Mouse (Mus musculus) mouse embryonic stem cell (cell line): ENCODE measurements around the gene Ear10.
"Not testable (repeated sequence)": the region's sequence is repeated elsewhere in the genome, so short reads cannot be mapped to it uniquely, and the experiment has no call there.

Experiments used
- in situ Hi-C, 2 experiments: fragments of 300-500 bp; cut with MboI; formaldehyde crosslinking; loops; 1 replicate in 1 of 2; 3 replicates in 1 of 2; pipeline ENCODE4 v1.14.3; 2019 to 2020; ENCODE audit warnings: low sequenced_read_pairs in 2 of 2, low pct_unique_long_range_greater_than_20kb in 1 of 2, mixed read lengths in 1 of 2; ENCODE audit not compliant: unreplicated experiment in 1 of 2

Ear10 gene

DNA sequence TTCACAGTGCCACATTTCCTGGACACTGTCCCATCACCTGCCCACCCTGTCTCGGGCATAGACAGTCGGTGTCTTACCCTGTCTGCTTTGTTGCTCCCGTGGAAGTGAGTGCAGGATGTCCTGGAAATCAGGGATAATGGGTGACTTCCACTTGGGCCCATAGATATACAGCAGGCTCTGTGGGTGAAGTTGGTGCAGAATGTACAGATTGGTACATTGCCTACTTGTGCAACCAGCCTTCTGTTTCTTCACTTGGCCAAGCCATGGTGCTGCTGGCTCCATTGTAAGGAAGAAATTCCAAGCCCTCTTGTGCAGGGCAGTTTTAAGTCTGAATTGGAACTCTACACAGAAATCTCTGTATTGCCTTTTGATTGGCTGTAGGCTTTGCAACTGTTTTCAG is at the start of gene Ear10:
Gene Ear10, minus strand, starts transcription at position 101 of the 400 bp plus-strand sequence.
- in situ Hi-C loops, result not testable (repeated sequence)

DNA sequence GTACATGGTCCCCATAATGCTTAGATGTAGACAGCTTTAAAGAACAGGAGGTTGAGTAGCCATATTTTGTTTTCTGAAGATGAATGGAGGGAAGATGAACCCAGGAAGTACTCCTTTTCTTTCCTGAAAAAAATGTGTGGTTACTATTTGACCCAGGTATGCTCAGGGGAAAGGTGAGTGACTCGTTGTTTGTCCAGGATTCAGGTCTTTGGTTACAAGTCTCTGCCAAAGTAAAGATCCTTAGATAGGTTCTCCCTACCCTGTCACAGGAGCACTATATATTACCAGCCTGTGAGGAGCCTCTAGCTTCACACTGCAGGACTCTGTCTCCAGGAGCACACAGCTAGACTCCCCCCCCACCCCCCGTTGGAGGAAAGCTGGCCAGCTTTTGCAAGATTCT is 33.4 kb upstream of the Ear10 start, which contains the start of gene Ang5:
Gene Ang5, plus strand, starts transcription at position 301 of the 400 bp plus-strand sequence.
- in situ Hi-C loops, result not testable (repeated sequence)

DNA sequence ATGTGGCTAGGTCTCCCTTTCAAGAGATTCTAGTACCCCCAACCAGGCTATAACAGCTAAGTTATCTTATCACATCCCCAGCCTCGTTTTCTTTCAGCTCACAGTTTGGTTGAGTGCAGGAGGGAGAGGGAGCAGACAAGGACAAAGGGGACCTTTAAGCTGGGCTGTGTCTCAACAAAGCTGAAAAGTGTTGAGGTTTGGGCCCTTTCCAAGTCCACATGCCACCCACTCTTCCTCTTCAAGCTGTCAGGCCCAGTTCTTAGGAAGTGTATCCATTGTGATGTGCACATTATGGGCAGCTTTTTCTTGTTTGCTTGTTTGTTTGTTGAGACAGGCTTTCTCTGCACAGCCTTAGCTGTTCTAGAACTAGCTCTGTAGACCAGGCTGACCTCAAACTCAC is 31.7 kb upstream of the Ear10 start:
- in situ Hi-C loops, result not testable (repeated sequence)

DNA sequence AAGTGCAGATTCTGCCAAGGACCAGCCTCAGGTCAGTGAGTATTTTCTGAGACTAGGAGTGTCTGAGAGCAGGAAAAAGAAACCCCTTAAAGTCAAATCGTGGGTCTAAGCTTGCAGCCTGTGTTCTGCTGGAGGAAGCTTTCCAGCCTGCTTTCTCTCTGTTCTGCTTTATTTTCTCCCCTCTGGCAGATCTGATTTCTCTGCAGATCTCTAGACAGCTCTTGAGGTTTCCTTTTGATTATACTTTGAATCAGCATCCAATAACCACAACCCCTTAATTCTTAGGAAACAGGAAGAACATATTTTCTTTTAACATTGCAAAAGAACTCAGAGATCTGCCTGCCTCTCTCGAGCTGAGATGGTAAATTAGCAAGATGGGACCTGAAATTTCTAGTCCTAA is 30.0 kb upstream of the Ear10 start:
- in situ Hi-C loops, result not testable (repeated sequence)

DNA sequence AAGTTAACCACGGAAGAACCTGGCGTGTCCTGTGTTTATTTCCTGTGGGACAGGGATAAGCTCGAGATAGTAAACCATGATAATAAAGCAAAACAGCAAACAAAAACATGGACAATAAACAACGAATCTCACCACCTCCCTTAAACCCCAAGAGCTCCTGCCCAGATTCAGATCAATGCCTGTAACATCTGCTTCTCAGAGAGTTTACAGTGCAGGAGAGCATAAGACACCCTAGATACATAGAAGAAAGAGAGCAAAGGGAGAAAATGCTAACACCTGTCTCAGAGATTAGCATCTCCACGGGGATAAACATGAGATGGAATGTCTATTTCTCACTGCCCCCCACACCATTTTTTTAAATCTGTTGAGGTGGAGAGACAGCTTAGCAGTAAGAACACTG is 10.0 kb upstream of the Ear10 start:
- in situ Hi-C loops, result not testable (repeated sequence)

DNA sequence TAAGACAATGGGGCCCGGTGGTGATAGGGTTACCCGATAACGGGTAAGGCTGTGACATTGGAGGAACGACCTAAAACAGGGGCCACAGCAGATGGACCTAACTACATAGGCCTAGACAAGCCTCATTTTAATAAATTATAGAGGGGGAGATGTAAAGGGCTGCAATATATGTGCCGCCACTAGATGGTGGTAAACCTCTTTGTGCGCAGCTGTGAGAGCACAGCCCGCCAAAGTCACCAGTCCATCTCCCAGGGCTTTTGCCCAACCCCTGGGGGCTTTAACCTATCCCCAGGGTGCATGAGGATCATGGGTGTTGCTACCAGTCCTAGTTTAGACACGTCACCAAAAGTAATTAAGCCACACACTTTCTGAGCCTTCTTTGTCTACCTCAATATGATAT is 9.6 kb upstream of the Ear10 start:
- in situ Hi-C loops, result not testable (repeated sequence)

DNA sequence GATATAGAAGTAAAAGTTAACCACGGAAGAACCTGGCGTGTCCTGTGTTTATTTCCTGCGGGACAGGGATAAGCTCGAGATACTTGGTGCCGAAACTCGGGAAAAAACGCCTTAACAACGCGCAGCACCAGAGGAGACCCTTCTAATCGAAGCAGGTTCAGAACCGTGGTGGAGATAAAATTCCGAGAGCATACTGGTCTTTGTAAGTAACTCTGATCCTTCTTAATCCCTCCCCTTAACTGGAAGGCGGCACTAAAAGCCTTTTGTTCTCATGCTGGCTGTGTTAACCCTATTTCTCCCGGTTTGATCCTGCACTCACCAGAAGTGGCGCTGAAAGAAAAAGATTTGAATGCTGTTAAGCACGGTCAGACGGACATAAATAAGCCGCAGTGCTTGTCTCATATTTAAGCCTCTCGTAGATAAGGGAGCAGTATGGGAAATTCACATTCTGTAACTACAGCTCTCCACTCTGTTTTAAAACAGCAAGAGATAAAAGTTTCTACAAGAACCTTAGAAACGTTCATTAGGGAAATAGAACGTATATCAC is 2.1 kb upstream of the Ear10 start:
- in situ Hi-C loops, result not testable (repeated sequence)

DNA sequence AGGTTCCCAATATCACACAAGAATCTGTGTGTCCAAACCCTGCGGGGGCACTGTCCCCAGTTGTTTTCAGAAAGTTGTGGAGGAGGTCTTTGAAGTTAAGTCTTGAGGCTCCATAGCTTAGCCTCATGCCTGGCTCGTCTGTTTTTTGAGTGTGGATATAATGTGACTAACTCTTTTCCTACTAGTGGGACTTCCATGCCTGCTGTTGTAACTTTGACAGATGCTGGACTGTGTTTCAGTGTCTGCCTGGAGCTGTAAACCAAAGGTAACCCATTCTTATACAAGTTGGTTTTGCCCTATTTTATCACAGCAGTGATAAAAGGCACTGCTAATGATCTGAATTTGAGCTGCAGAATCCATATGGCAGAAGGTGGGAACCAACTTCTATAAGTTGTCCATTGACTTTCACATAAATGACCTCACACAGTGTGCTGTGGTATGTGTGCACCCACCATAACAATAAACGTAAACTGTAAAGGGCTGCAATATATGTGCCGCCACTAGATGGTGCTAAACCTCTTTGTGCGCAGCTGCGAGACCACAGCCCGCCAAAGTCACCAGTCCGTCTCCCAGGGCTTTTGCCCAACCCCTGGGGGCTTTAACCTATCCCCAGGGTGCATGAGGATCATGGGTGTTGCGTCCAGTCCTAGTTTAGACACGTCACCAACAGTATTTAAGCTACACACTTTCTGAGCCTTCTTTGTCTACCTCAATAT is 1.5 kb upstream of the Ear10 start, which contains the start of gene Gm8113:
Gene Gm8113, plus strand, starts transcription at position 703 of the 716 bp plus-strand sequence.
- in situ Hi-C loops, result not testable (repeated sequence)

DNA sequence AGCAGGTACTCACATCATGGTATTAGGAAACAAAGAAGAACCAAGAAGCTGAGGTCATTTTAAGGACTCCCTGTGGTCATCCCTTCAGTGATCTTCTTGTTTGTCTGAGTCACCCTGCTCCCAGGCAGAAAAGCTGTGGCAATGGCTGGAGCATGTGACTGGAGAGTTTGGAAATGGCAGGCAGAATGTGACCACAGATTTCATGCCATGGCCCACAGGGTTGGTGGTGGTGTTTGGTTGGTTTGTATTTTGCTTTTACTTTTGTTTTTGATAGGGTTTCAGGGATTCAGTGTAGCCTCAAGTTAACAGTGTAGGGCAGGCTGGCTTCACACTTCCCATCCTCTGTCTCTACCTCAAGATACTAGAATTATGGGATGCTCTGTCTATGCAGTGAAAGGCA is 5.1 kb downstream of the Ear10 start:
- in situ Hi-C loops, result not testable (repeated sequence)

DNA sequence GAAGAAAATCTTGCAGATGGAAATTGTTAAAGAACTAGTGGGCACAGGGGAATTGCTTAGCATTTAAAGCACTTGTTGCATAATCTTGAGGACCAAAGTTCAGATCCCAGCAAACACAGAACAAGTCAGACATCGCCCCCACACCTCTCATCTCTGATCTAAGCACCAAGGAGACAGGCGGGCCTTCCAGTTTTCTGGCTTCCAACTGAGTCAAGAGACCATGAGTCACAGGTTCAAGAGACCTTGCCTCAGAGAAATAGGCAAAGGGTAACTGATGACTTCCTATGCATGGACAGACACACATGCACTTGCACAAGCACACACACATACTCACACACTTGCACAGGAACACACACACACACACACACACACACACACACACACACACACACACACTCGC is 24.8 kb downstream of the Ear10 start:
- in situ Hi-C loops, result not testable (repeated sequence)

DNA sequence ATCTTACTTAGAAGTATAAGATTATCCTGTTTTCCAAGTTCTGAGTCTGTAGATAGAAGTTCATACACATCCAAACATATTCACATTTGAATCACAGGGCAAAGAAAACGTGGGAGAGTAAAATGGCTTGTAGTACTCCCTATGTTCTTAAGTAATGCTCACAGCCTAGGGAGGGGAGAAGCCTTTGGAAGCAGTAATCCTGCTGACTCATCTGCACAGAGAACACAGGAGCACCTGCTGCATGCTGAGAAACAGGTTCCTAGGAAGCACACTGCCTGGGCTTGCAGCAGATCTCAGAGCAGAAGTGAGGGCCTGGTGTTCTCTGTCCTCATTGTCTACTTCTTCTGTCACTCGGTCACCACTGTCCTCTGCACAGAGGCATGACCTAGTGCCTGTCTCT is 28.0 kb downstream of the Ear10 start:
- in situ Hi-C loops, result not testable (repeated sequence)

DNA sequence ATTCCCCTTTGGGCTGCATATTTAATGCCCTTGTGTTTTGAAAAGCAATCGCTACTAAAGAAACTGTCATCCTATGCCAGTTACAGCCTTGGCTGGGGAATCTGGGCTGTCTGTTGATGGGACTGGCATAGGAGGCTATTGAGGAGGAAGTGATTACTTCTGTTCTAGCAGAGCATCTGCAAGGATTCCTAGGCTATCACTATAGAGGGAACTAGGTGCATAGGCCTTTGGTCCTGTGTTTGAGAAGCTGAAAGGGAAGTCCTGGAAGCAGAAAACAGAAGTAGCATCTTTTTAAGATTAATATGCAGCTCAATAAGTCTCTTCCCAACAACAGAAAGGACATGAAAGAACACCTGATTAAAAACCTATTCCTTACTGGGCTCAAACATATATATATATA is 32.1 kb downstream of the Ear10 start:
- in situ Hi-C loops, result not testable (repeated sequence)

DNA sequence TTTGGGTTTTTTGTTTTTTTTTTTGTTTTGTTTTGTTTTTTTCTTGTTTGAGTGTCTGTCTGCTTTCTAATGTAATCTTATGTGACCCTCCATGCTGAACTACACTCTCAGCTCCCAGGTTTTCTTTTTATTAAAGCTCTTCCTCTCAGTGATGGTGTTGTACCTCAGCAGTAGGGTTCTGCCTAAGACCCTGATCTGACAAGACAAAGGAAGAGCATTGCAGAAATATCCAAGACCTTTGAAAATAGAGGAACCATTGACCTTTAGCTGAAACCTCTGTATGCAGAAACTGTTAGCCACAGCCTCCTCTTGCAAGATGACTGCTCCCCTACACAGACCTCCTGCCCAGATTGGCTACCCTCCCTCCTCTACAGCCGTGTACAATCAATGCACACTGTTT is 37.1 kb downstream of the Ear10 start:
- in situ Hi-C loops, result not testable (repeated sequence)

DNA sequence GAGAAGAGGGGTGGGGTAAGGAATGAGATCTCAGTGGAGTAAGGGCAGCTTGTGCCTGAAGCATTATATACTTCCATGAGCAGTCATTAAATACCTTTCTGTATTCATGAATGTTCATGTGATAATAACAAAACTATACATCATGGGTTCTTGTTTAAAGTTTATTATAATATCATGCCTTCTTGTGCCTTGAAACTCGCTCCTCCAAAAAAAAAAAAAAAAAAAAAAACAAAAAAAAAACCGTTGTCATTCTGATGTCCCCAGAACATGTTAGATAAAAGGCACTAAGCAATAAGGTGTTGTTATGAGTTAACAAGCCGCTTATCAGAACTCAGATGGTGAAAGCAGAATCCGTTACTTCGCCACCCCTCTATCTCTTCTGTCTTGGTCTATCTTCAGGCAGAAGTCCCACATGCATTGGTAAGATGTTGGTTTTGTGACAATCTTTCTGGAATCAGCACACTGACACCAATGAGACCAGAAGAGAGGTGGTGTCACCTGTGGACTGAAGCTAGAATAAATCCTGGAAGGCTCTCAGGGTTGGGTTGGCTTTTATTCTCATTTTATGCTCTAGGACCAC is 43.3 kb downstream of the Ear10 start:
- in situ Hi-C loops, result not testable (repeated sequence)

DNA sequence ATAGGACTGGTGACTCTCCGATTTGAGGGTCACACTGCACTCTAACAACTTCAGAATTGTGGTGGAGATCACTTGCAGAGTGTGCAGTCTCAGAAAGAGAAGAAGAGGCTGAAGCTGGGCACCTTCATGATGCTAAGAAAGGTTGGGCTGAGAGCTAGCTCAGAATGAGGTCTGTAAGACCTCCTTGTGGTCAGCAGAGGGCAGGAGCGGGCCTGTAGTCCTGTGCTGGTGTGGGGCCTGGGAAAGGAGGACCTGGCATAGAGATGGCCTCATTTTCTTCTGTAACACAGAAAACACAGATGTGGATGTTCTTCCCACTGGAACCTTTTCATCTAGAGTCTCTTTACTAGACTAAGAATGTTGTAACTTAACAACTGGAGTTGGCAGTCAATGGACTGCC is 45.6 kb downstream of the Ear10 start:
- in situ Hi-C loops, result not testable (repeated sequence)

DNA sequence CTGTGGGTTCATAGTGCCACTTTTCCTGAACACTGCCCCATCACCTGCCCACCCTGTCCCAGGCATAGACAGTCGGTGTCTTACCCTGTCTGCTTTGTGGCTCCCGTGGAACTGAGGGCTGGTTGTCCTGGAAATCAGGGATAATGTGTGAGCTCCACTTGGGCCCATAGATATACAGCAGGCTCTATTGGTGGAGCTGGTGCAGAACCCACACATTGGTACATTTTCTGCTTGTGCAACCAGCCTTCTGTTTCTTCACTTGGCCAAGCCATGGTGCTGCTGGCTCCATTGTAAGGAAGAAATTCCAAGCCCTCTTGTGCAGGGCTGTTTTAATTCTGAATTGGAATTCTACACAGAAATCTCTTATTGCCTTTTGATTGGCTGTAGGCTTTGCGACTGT is 47.9 kb downstream of the Ear10 start, which contains the start of gene Ear1:
Gene Ear1, minus strand, starts transcription at position 101 of the 400 bp plus-strand sequence.
- in situ Hi-C loops, result not testable (repeated sequence)

DNA sequence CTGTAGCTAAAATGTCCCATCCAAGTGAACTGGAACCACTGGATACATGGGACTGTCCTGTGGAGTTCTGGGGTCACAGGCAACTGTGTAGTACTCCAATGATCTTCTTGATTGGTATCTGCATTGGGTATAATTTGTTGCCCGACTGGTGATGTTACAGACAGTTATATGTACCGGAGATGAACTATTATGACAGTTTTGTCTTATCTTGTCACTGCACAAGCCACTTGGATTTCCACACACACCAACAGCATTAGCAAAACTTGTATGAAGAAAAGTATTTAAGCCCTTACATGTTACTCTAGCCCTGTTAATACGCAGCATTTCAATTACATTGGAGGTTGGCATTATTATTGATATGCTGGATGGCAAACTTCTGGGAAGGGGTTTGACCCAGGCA is 48.5 kb downstream of the Ear10 start:
- in situ Hi-C loops, result not testable (repeated sequence)
